In the genomic region with DNA sequence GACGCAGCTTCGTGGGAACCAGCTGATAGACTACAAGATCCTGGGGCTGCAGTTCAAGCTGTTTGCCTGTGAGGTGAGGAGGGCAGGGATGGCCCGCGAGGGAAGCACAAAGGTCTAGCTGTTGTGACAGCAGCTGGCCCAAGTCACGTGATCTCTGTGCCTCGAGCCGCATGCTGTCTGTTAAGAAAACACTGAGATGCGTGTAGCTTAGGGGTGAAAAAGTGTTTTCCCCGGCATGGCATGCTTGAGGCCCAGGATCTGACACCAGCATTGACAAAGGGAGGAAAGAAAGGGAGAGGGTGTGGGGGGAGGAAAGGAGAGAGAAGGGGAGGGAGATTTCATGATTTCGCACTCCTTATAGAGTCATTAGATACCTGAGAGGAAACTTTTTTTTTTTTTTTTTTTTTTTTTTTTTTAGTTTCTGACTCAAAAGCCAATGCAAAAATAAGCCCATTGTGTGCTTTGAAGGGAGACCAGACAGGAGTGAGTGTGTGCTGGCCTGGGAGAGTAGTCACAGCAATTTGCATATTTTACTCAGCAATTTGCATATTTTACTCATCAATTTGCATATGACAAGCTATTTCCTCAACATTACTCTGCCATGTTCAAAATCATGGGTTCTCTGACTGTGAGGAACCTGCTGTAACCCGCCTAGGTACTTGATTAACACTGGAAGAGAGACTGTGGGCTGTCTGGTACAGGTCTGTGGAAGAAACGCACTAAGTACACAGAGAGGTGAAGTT, we compare ENCODE assay signal across 9 mouse cellular contexts. TPM values are rescaled to one million over a fixed set of nuclear protein-coding genes. Genes with fewer than 3 reads are reported as not detected.
DNase-seq lines count a peak whose midpoint lies in the region; ATAC-seq and TF ChIP-seq lines count a peak whose summit lies in the region.
"Had no signal": no experiment of that assay in that cellular context is flagged by ENCODE, and none has a peak within 500 bp of the region (broad histone marks: within the 10 kb centered on the region; RNA-seq: fewer than 3 reads in every experiment).

No protein-coding gene starts in this region.

- H3K4me3 ChIP-seq in intestine, embryonic 16.5 days (ENCODE audit: low read length): no peak overlapping the region
- H3K4me3 ChIP-seq in small intestine, adult 2 months (ENCODE audit: low read depth, low read length): no peak overlapping the region
- H3K4me3 ChIP-seq: liver, embryonic 13.5 days had no signal

- 31% methylated on average over 12 of the region's 12 CpGs for WGBS in intestine, embryonic 16.5 days
- WGBS in small intestine, adult 2 months: 41% methylated on average over 12 of the region's 12 CpGs

- ATAC-seq in intestine, embryonic 16.5 days: peak; percentile 60

- DNase-seq in left cerebral cortex, postnatal 4 days: peak; percentile 25
- DNase-seq in left cerebral cortex, adult 9 months (ENCODE audit: low spot score in 2 of 2): no peak
- DNase-seq in embryo, embryonic 9.5 days (ENCODE audit: extremely low spot score): peak; percentile 55
- DNase-seq in ovary, postnatal 36 days (ENCODE audit: low spot score): no peak
- DNase-seq in layer of hippocampus, postnatal 10 days (ENCODE audit: low spot score in 2 of 2): no peak
- DNase-seq: adrenal gland, adult 8-10 months; liver, embryonic 13.5 days had no signal

- TF ChIP-seq POLR2A in small intestine, adult 2 months (IDR thresholded peaks at IDR 0.05; ENCODE audit: low read depth, low read length): no peak

- H3K9me3 ChIP-seq in intestine, embryonic 16.5 days (ENCODE audit: control insufficient read depth, low read length): no peaks in the 10 kb centered on the region
- H3K9me3 ChIP-seq: liver, embryonic 13.5 days had no signal

- H3K4me2 ChIP-seq in intestine, embryonic 16.5 days (ENCODE audit: low read depth, low read length): no peak overlapping the region
- H3K4me2 ChIP-seq: liver, embryonic 13.5 days had no signal

- H3K27ac ChIP-seq in intestine, embryonic 16.5 days (ENCODE audit: low read length): no peak overlapping the region
- H3K27ac ChIP-seq in small intestine, adult 2 months (ENCODE audit: insufficient read depth, low read depth, low read length): peak overlapping the region; percentile 8; the same call in 1 of the 2 replicates
- H3K27ac ChIP-seq: liver, embryonic 13.5 days had no signal

- peaks cover 10% of the 10 kb centered on the region; the same call in 1 of the 2 replicates for H3K4me1 ChIP-seq in intestine, embryonic 16.5 days (ENCODE audit: control insufficient read depth, insufficient read depth, low read length)
- peaks cover 11% of the 10 kb centered on the region; the same call in 1 of the 2 replicates for H3K4me1 ChIP-seq in small intestine, adult 2 months (ENCODE audit: control insufficient read depth, insufficient read depth, insufficient read length, low read length)

- no peak for TF ChIP-seq CTCF in small intestine, adult 2 months (IDR thresholded peaks at IDR 0.05; ENCODE audit: extremely low read depth, insufficient read length, insufficient replicate concordance, low read depth, low read length)

- H3K9ac ChIP-seq in intestine, embryonic 16.5 days (ENCODE audit: low read depth, low read length): no peak overlapping the region
- H3K9ac ChIP-seq: liver, embryonic 13.5 days had no signal

- H3K36me3 ChIP-seq in intestine, embryonic 16.5 days (ENCODE audit: control insufficient read depth, insufficient read depth, low read length): no peaks in the 10 kb centered on the region
- no peaks in the 10 kb centered on the region for H3K36me3 ChIP-seq in small intestine, adult 2 months (ENCODE audit: control insufficient read depth, insufficient read depth, low read length)
- H3K36me3 ChIP-seq: liver, embryonic 13.5 days had no signal

- intact Hi-C loops in left cerebral cortex, postnatal 4 days (cut with DNase I): loop anchor here (5.0 kb wide), 1 partner anchor 575 kb away; no protein-coding TSS in a partner anchor

- no peaks in the 10 kb centered on the region for H3K27me3 ChIP-seq in intestine, embryonic 16.5 days (replicated peaks; ENCODE audit: control insufficient read depth, insufficient read depth, low read length)
- no peaks in the 10 kb centered on the region for H3K27me3 ChIP-seq in small intestine, adult 2 months (ENCODE audit: control insufficient read depth, insufficient read depth, low read length)
- H3K27me3 ChIP-seq: liver, embryonic 13.5 days had no signal

RNA-seq across cellular contexts. Expression of gene Ncf2, which starts 17.2 kb away (rescaled TPM):
- 1 to 10 TPM; 1.9 to 2.2 TPM for total RNA-seq in left cerebral cortex, postnatal 4 days (2021)
- polyA plus RNA-seq in intestine, embryonic 16.5 days (2015; fragmentation: Nextera tagmentation; extraction: Ambion mirVana): 10.6 and 13.0 TPM in 2 replicates
- 3.0 and 5.4 TPM in 2 replicates for polyA plus RNA-seq in small intestine, adult 2 months (2012; rRNA removed)
- total RNA-seq in layer of hippocampus, postnatal 10 days (2021): 1 to 10 TPM; 2.3 to 3.7 TPM

RNA-seq across cellular contexts. Expression of gene Arpc5, which starts 50.9 kb away (rescaled TPM):
- total RNA-seq in left cerebral cortex, postnatal 4 days (2021): 100 to 1,000 TPM; 244 to 271 TPM
- polyA plus RNA-seq in intestine, embryonic 16.5 days (2015; fragmentation: Nextera tagmentation; extraction: Ambion mirVana): 372 and 389 TPM in 2 replicates
- 76.3 and 102 TPM in 2 replicates for polyA plus RNA-seq in small intestine, adult 2 months (2012; rRNA removed)
- total RNA-seq in layer of hippocampus, postnatal 10 days (2021): 100 to 1,000 TPM; 272 to 278 TPM

RNA-seq across cellular contexts. Expression of gene Rgl1, which starts 51.0 kb away (rescaled TPM):
- total RNA-seq in left cerebral cortex, postnatal 4 days (2021): 10 to 100 TPM; 45.6 to 55.2 TPM
- polyA plus RNA-seq in intestine, embryonic 16.5 days (2015; fragmentation: Nextera tagmentation; extraction: Ambion mirVana): 45.4 and 45.8 TPM in 2 replicates
- 1.8 and 3.3 TPM in 2 replicates for polyA plus RNA-seq in small intestine, adult 2 months (2012; rRNA removed)
- 10 to 100 TPM; 63.9 to 67.0 TPM for total RNA-seq in layer of hippocampus, postnatal 10 days (2021)

Comparison
In these comparisons a context has a peak if more than half of its experiments do, and no peak if none do; other contexts are left out.
1. DNase-seq: peak in left cerebral cortex, postnatal 4 days (single experiment) and embryo, embryonic 9.5 days (single experiment); none in left cerebral cortex, adult 9 months (0 of 2), ovary, postnatal 36 days (single experiment) and layer of hippocampus, postnatal 10 days (0 of 2).